8 mouse cellular contexts compared by ENCODE assay signal in genomic region chr1:180974126-180974746, GRCm38 (mm10). TPM values are rescaled to one million over a fixed set of nuclear protein-coding genes. Genes with fewer than 3 reads are reported as not detected.
DNase-seq lines count a peak whose midpoint lies in the region; ATAC-seq and TF ChIP-seq lines count a peak whose summit lies in the region.

No protein-coding gene starts in this region.

- H3K4me2 ChIP-seq in heart, embryonic 11.5 days: no peak overlapping the region
- no peak overlapping the region for H3K4me2 ChIP-seq in intestine, postnatal 0 days (replicated peaks; ENCODE audit: low read depth)
- no peak overlapping the region for H3K4me2 ChIP-seq in liver, embryonic 15.5 days

- peak; percentile 91 for TF ChIP-seq CTCF in intestine, postnatal 0 days (IDR thresholded peaks at IDR 0.05; ENCODE audit: low read depth)
- 0 out of 2 replicates have a peak, but pooled peaks have one; percentile 37 for TF ChIP-seq CTCF in olfactory bulb, adult 2 months (IDR thresholded peaks at IDR 0.05; ENCODE audit: insufficient read depth, low read depth, low read length)

- H3K9me3 ChIP-seq in heart, embryonic 11.5 days (replicated peaks; ENCODE audit: control insufficient read depth, low read length): no peaks in the 10 kb centered on the region
- H3K9me3 ChIP-seq in forebrain, embryonic 10.5 days: no peaks in the 10 kb centered on the region
- no peaks in the 10 kb centered on the region for H3K9me3 ChIP-seq in intestine, postnatal 0 days (ENCODE audit: control insufficient read depth)
- H3K9me3 ChIP-seq in liver, embryonic 15.5 days (replicated peaks): no peaks in the 10 kb centered on the region

- TF ChIP-seq POLR2A in olfactory bulb, adult 2 months (IDR thresholded peaks at IDR 0.05; ENCODE audit: insufficient read depth, low read depth, low read length): no peak

- H3K27me3 ChIP-seq in heart, embryonic 11.5 days (ENCODE audit: control insufficient read depth, insufficient read depth, low read length): no peaks in the 10 kb centered on the region
- H3K27me3 ChIP-seq in forebrain, embryonic 10.5 days (ENCODE audit: poor library complexity, severe bottlenecking): no peaks in the 10 kb centered on the region
- no peaks in the 10 kb centered on the region for H3K27me3 ChIP-seq in intestine, postnatal 0 days (replicated peaks; ENCODE audit: control insufficient read depth, insufficient read depth, low read length)
- 0 out of 2 replicates have a peak, but pooled peaks cover 3% of the 10 kb centered on the region for H3K27me3 ChIP-seq in liver, embryonic 15.5 days

- no peak for ATAC-seq in heart, embryonic 11.5 days (replicated peaks; ENCODE audit: insufficient number of reproducible peaks, low FRiP score, low TSS enrichment)
- peak; percentile 25; the same call in 1 of the 2 replicates for ATAC-seq in intestine, postnatal 0 days
- peak; percentile 51 for ATAC-seq in liver, embryonic 15.5 days (ENCODE audit: insufficient read depth)

- H3K27ac ChIP-seq in heart, embryonic 11.5 days (ENCODE audit: low read depth, low read length): no peak overlapping the region
- H3K27ac ChIP-seq in forebrain, embryonic 10.5 days: no peak overlapping the region
- no peak overlapping the region for H3K27ac ChIP-seq in intestine, postnatal 0 days (ENCODE audit: low read depth, low read length)
- no peak overlapping the region for H3K27ac ChIP-seq in liver, embryonic 15.5 days (replicated peaks)
- H3K27ac ChIP-seq in olfactory bulb, adult 2 months (ENCODE audit: insufficient read depth, low read depth, low read length): no peak overlapping the region

- H3K36me3 ChIP-seq in heart, embryonic 11.5 days (ENCODE audit: control insufficient read depth, insufficient read depth, low read length): peaks cover 5% of the 10 kb centered on the region; the same call in 1 of the 2 replicates
- no peaks in the 10 kb centered on the region for H3K36me3 ChIP-seq in forebrain, embryonic 10.5 days (replicated peaks)
- H3K36me3 ChIP-seq in intestine, postnatal 0 days (ENCODE audit: control insufficient read depth, insufficient read depth): peaks cover 33% of the 10 kb centered on the region; the same call in 1 of the 2 replicates
- peaks cover 44% of the 10 kb centered on the region for H3K36me3 ChIP-seq in liver, embryonic 15.5 days (replicated peaks)

- H3K9ac ChIP-seq in heart, embryonic 11.5 days (ENCODE audit: low read depth, low read length): no peak overlapping the region
- no peak overlapping the region for H3K9ac ChIP-seq in intestine, postnatal 0 days (ENCODE audit: low read depth, low read length)
- no peak overlapping the region for H3K9ac ChIP-seq in liver, embryonic 15.5 days

- 59% methylated on average over 14 of the region's 14 CpGs for WGBS in heart, embryonic 11.5 days (ENCODE audit: insufficient replicate concordance)
- 65% methylated on average over 14 of the region's 14 CpGs for WGBS in forebrain, embryonic 10.5 days
- WGBS in intestine, postnatal 0 days: 65% methylated on average over 14 of the region's 14 CpGs
- WGBS in liver, embryonic 15.5 days (ENCODE audit: insufficient replicate concordance): 55% methylated on average over 14 of the region's 14 CpGs
- WGBS in olfactory bulb, adult 2 months: 61% methylated on average over 14 of the region's 14 CpGs

- no peaks in the 10 kb centered on the region for H3K4me1 ChIP-seq in heart, embryonic 11.5 days (ENCODE audit: control insufficient read depth, insufficient read depth, low read length)
- no peaks in the 10 kb centered on the region for H3K4me1 ChIP-seq in forebrain, embryonic 10.5 days
- no peaks in the 10 kb centered on the region for H3K4me1 ChIP-seq in intestine, postnatal 0 days (replicated peaks; ENCODE audit: control insufficient read depth, insufficient read depth, low read length)
- peaks cover 3% of the 10 kb centered on the region for H3K4me1 ChIP-seq in liver, embryonic 15.5 days (replicated peaks)
- H3K4me1 ChIP-seq in olfactory bulb, adult 2 months (ENCODE audit: control insufficient read depth, insufficient read depth, low read length): no peaks in the 10 kb centered on the region

- H3K4me3 ChIP-seq in heart, embryonic 11.5 days (ENCODE audit: low read depth, low read length): no peak overlapping the region
- no peak overlapping the region for H3K4me3 ChIP-seq in forebrain, embryonic 10.5 days
- no peak overlapping the region for H3K4me3 ChIP-seq in intestine, postnatal 0 days (ENCODE audit: low read depth, low read length)
- H3K4me3 ChIP-seq in liver, embryonic 15.5 days (replicated peaks): no peak overlapping the region
- H3K4me3 ChIP-seq in olfactory bulb, adult 2 months (ENCODE audit: insufficient read depth, low read depth, low read length): no peak overlapping the region

- DNase-seq in heart, adult 11 months: peak; percentile 94
- peak; percentile 58 for DNase-seq in T-cell, adult 2 months (ENCODE audit: low spot score)
- DNase-seq in forebrain, embryonic 10.5 days (ENCODE audit: extremely low spot score, low spot score): peak; percentile 24
- DNase-seq in right cerebral cortex, postnatal 36 days (ENCODE audit: low spot score in 2 of 2): no peak

RNA-seq across cellular contexts. Expression of gene Tmem63a, which starts 32.1 kb away (rescaled TPM):
- polyA plus RNA-seq in heart, embryonic 11.5 days (2014; fragmentation: Nextera tagmentation; extraction: Ambion mirVana): 5.8 and 6.7 TPM in 2 replicates
- 2.1 and 2.2 TPM in 2 replicates for polyA plus RNA-seq in forebrain, embryonic 10.5 days (2016; fragmentation: Nextera tagmentation; extraction: Ambion mirVana)
- 9.5 and 10.2 TPM in 2 replicates for polyA plus RNA-seq in intestine, postnatal 0 days (2015; fragmentation: Nextera tagmentation; extraction: Ambion mirVana)
- polyA plus RNA-seq in liver, embryonic 15.5 days (2015; fragmentation: Nextera tagmentation; extraction: Ambion mirVana): 8.0 and 9.3 TPM in 2 replicates
- polyA plus RNA-seq in olfactory bulb, adult 2 months (2012; ENCODE audit: insufficient read depth, insufficient read length, low replicate concordance, missing spikeins): not detected in 2 replicates

RNA-seq across cellular contexts. Expression of gene Lefty1, which starts 39.4 kb away (rescaled TPM):
- 1.2 and 1.3 TPM in 2 replicates for polyA plus RNA-seq in heart, embryonic 11.5 days (2014; fragmentation: Nextera tagmentation; extraction: Ambion mirVana)
- polyA plus RNA-seq in forebrain, embryonic 10.5 days (2016; fragmentation: Nextera tagmentation; extraction: Ambion mirVana): 0.34 and 0.69 TPM in 2 replicates
- polyA plus RNA-seq in intestine, postnatal 0 days (2015; fragmentation: Nextera tagmentation; extraction: Ambion mirVana): 0.90 and 1.3 TPM in 2 replicates
- 4.8 and 5.2 TPM in 2 replicates for polyA plus RNA-seq in liver, embryonic 15.5 days (2015; fragmentation: Nextera tagmentation; extraction: Ambion mirVana)
- polyA plus RNA-seq in olfactory bulb, adult 2 months (2012; ENCODE audit: insufficient read depth, insufficient read length, low replicate concordance, missing spikeins): not detected in 2 replicates

RNA-seq across cellular contexts. Expression of gene Ephx1, which starts 46.5 kb away (rescaled TPM):
- polyA plus RNA-seq in heart, embryonic 11.5 days (2014; fragmentation: Nextera tagmentation; extraction: Ambion mirVana): 3.0 and 3.8 TPM in 2 replicates
- 0.47 and 0.77 TPM in 2 replicates for polyA plus RNA-seq in forebrain, embryonic 10.5 days (2016; fragmentation: Nextera tagmentation; extraction: Ambion mirVana)
- 4.3 and 4.9 TPM in 2 replicates for polyA plus RNA-seq in intestine, postnatal 0 days (2015; fragmentation: Nextera tagmentation; extraction: Ambion mirVana)
- 7.5 and 8.2 TPM in 2 replicates for polyA plus RNA-seq in liver, embryonic 15.5 days (2015; fragmentation: Nextera tagmentation; extraction: Ambion mirVana)
- polyA plus RNA-seq in olfactory bulb, adult 2 months (2012; ENCODE audit: insufficient read depth, insufficient read length, low replicate concordance, missing spikeins): not detected in 2 replicates

Comparison
In these comparisons a context has a peak if more than half of its experiments do, and no peak if none do; other contexts are left out.
1. DNase-seq: peak in heart, adult 11 months (single experiment), T-cell, adult 2 months (single experiment) and forebrain, embryonic 10.5 days (single experiment); none in right cerebral cortex, postnatal 36 days (0 of 2).